Mouse (Mus musculus) lung, adult 2 months (tissue): ENCODE measurements around the gene Lmcd1. TPM values are rescaled to one million over a fixed set of nuclear protein-coding genes. Genes with fewer than 3 reads are reported as not detected.

ENCODE experiments used
- DNase-seq: peaks from one replicate; pipeline ENCODE4 v3.0.0; 2022
- H3K4me1 ChIP-seq: fragments of 200-500 bp; 2 replicates; pipeline ENCODE4 v1.6.1; 2011; ENCODE audit warnings: low read length; ENCODE audit not compliant: control insufficient read depth, insufficient read depth
- H3K4me3 ChIP-seq: fragments of 200-500 bp; replicated peaks from 2 replicates; pipeline ENCODE3; 2011; ENCODE audit warnings: low read depth, mild to moderate bottlenecking, control low read depth, low read length; ENCODE audit errors: extremely low read depth
- CTCF ChIP-seq: fragments of 200-500 bp; IDR thresholded peaks from 2 replicates; pipeline ENCODE4 v1.5.1; 2011; ENCODE audit warnings: mild to moderate bottlenecking, low read length, control low read depth; ENCODE audit not compliant: insufficient read depth
- POLR2A ChIP-seq: fragments of 200-500 bp; IDR thresholded peaks from 2 replicates; pipeline ENCODE4 v1.6.1; 2011; ENCODE audit warnings: low read depth, mild to moderate bottlenecking, control low read depth, low read length, borderline replicate concordance; ENCODE audit errors: extremely low read depth
- WGBS: fragments of 180-500 bp; shearing (Covaris S2); methylation state at CpG from one replicate; pipeline ENCODE4 v1.1.7; 2018; 5-methylcytosine and 5-hydroxymethylcytosine counted together
- polyA plus RNA-seq: library from polyadenylated mRNA; depleted of rRNA; stranded (reverse); fragments of >200 nt; gene quantifications from 2 replicates; pipeline ENCODE4 v1.2.3, GENCODE M21; 2012

Gene Lmcd1
- polyA plus RNA-seq, 1 experiment = 13.6 TPM

DNA sequence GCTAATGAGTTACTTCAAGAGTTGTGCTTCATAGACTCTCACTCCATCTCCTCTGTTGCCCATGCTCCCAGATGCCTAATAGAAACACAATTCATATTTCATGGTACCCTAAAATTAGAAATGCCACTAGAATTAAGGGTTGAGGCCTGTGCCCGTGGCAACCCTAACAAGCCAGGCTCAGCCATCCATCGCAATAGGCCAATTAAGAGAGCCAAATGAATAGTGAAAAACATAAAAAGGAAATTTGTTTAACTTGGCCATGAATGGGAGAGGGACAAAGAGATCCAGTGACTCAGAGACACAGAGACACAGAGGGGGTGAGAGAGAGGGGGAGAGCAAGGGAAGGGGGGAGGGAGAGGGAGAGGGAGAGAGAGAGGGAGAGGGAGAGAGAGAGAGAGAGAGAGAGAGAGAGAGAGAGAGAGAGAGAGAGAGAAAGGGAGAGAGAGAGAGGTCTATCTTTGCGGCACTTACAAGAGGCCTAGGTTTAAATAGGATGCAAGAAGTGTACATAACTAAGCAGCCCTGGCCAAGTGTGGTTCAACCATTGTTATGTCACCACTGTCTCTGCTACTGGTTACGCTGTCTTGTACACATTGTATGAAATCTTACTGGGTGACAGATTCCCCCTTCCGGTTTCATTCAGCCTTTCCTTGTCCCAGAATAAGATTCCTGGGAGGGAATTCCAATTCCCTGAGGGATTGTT lies 57.1 kb downstream of the Lmcd1 start:
- H3K4me1 ChIP-seq = no peaks in the 10 kb centered on the region; the same call in 1 of the 2 replicates
- TF ChIP-seq CTCF = no peak
- no peak for TF ChIP-seq POLR2A
- H3K4me3 ChIP-seq = no peak overlapping the region
- 82% methylated on average over 5 of the region's 5 CpGs for WGBS
- DNase-seq = no peak

DNA sequence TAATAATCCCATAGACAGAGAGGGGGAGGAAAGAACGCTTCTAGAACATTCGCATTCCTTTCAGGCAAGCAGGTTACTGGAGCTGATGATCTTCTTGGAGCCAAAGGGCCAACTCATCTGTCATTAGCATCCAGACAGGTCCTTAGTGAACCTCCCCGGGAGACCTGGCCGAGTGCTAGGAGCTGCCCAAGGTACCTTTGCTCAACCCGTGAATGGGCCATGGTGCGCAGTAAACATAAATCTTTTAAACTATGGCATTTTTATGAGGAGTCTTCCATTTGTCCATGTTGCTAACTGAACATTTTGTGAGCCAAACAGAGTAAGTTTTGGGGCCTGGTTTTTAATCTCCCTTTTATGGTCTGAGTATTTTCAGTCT lies 57.7 kb downstream of the Lmcd1 start:
- no peak for DNase-seq
- Histone ChIP-seq H3K4me3 (no peak overlapping the region), H3K4me1 (no peaks in the 10 kb centered on the region; the same call in 1 of the 2 replicates)
- no peak for TF ChIP-seq POLR2A
- TF ChIP-seq CTCF = no peak
- WGBS = 80% methylated on average over 6 of the region's 6 CpGs

DNA sequence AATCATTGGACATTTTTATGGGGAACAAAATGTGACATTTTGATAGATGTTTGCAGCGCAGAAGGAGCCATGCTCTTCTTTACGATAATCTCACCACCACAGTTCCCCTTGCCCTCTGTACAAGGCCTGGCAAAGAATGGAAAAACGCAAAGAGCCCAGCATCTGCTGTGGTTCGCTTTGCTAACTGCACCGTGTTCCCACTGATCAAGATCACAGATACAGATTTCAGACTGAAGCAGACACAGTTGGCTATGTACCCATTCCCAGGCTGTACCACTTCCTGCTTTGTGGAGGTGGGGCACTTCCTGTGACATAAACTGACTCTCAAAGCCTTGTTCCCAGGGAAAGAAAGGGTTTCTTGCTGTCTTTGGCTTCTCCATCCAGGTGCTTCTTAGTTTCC lies 60.4 kb downstream of the Lmcd1 start:
- WGBS = 57% methylated on average over 5 of the region's 5 CpGs
- DNase-seq = no peak
- no peaks in the 10 kb centered on the region; the same call in 1 of the 2 replicates for H3K4me1 ChIP-seq
- no peak overlapping the region for H3K4me3 ChIP-seq
- TF ChIP-seq CTCF = no peak
- no peak for TF ChIP-seq POLR2A

DNA sequence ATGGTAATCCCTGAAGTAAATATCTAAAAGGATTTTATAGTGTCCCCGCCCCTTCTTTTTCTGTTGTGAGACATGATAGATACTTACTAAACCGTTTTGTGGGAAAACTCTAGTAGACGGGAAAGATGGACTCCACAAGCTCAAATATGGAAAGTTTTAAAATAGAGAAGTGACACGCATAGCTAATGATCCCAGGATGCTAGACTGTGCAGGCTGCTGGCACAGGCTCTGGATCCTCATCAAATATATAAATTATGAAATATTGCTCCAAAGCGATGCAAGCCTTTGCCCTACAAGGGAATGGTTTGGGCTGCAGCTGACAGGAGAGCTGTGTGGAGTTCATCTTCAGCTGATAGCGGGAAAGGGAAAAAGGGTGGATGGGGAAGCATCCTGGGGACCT lies 64.1 kb downstream of the Lmcd1 start:
- Histone ChIP-seq H3K4me3 (no peak overlapping the region), H3K4me1 (no peaks in the 10 kb centered on the region; the same call in 1 of the 2 replicates)
- 76% methylated on average over 6 of the region's 6 CpGs for WGBS
- DNase-seq = no peak
- TF ChIP-seq CTCF (no peak), POLR2A (no peak)

DNA sequence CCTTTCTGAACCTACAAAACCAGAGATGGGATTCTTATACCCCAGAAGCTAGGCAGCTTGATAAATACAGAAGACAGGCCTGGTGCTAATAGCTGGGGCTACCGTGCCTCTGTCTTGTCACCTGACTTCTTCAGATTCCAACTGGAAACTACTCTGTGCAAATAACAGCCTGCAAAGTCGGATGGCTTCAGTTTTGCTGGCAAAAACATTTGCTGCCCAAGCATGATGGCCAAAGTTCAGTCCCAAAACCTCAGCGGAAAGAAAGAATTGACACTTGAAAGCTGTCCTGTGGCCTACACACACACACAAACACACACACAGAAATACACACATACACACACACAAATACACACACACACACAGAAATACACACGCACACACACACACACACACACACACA lies 65.5 kb downstream of the Lmcd1 start:
- Histone ChIP-seq H3K4me1 (no peaks in the 10 kb centered on the region; the same call in 1 of the 2 replicates), H3K4me3 (no peak overlapping the region)
- DNase-seq = no peak
- no peak for TF ChIP-seq CTCF
- TF ChIP-seq POLR2A = no peak
- 77% methylated on average over 4 of the region's 4 CpGs for WGBS

DNA sequence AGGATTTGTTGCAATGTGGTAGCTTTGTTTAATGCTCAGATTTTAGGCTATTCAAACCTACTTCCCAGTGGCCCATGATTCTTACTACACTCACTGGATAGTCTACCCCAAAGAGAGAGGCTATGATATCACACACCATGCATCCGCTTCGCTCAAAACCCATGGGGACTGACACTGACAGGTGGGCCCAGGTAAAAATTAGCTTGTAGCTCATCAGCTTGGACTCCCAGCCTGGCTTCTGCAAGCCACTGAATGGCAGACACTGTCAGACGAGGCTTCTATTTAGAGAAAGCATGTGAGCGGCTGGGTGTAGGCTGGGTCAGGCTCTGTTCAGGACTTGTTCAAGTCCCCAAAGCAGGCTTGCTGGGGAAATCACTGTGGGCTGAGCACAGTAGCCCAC lies 76.9 kb downstream of the Lmcd1 start:
- H3K4me3 ChIP-seq = no peak overlapping the region
- no peaks in the 10 kb centered on the region for H3K4me1 ChIP-seq
- 94% methylated on average over 4 of the region's 4 CpGs for WGBS
- TF ChIP-seq CTCF (no peak), POLR2A (no peak)
- no peak for DNase-seq

DNA sequence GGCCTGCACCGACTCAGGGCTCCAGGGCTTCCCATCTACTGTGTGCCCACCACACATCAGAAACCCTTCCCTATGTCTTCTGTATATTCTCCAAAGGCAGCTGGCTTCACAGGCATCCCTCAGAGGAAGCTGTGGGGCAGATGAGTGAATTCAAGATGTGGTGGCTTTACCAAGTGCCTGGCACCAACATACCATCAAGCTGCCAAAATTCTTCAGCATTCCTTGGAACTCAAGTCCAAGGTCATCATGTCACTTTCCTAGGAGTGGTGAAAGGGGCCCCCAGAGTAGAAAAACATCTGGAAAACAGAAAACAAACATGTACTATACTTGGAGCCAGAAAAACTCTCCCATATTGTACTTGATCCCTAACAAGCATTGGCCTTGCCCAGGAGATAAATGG lies 85.8 kb downstream of the Lmcd1 start:
- 76% methylated on average over 1 of the region's 1 CpGs for WGBS
- TF ChIP-seq POLR2A (no peak), CTCF (no peak)
- H3K4me3 ChIP-seq = no peak overlapping the region
- DNase-seq = no peak
- 0 out of 2 replicates have a peak, but pooled peaks cover 2% of the 10 kb centered on the region for H3K4me1 ChIP-seq

DNA sequence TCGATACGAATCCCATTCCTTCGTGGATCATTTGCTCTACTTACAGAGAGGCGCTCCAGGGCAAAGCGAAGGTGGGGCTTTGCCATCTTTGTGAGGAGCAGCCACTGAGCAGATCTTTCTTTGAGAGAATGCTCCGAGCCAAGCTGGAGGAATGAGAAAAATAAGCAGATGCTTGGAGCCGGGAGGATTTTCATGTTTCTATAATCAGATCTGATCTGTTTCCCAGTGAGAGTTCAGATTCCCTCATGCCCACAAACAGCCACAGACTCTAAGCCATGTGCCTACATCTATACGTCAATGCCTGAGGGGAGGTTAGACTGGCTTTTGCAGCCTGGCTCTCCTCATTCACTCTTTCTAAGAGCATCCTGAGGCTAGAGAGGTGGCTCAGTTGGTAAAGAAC lies 87.1 kb downstream of the Lmcd1 start:
- 83% methylated on average over 8 of the region's 8 CpGs for WGBS
- DNase-seq = no peak
- Histone ChIP-seq H3K4me1 (0 out of 2 replicates have a peak, but pooled peaks cover 2% of the 10 kb centered on the region), H3K4me3 (no peak overlapping the region)
- TF ChIP-seq POLR2A = no peak
- TF ChIP-seq CTCF = no peak

DNA sequence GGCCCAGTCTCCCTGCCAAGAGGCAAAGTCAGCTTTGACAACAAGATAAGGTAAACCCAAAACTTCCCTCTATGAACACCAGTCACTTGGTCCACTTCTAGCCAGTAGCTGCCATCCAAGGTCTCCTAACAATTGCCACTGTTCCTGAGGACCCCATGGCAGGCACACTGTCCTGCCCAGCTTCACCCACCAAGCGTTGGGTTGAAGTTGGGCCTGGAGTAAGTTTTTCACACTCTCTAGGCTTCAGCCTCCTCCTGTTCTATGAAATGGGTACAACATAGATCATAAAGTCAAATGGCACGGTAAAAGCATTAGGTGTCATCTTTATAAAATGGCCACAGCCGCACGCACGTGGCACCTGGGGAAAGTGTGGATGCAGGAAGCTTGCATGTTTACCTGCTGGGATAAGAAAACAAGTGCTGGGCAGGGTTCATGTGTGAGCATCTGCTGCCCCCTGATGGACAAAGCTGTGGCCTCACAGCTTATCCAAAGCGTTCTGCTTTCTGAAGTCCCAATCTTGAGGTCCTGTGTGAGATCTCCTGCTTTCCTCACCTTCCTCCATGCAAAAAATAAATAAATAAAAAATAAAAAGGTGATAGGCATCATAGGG lies 88.9 kb downstream of the Lmcd1 start:
- Histone ChIP-seq H3K4me1 (0 out of 2 replicates have a peak, but pooled peaks cover 2% of the 10 kb centered on the region), H3K4me3 (no peak overlapping the region)
- peak; percentile 95 for TF ChIP-seq CTCF
- no peak for TF ChIP-seq POLR2A
- 28% methylated on average over 6 of the region's 6 CpGs for WGBS
- DNase-seq = peak; percentile 61

DNA sequence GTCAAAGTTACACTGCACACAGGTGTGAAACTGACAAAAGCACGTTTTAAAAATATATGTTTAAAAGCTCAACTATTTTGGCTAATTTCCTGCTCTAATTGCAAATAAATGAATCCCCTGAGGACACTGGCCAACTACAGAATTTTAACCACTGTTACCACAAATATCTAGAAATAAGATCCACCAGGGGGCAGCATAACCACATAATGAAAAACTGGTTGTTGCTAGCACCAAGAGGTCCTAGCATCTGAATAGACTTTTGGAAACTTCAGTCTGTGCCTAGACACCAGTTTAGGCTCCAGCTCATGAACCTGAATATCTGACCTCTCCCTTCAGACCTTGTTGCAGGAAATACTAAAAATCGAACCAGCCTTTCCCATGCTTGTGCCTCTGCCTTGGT lies 91.0 kb downstream of the Lmcd1 start:
- 0 out of 2 replicates have a peak, but pooled peaks cover 2% of the 10 kb centered on the region for H3K4me1 ChIP-seq
- no peak for TF ChIP-seq POLR2A
- no peak for TF ChIP-seq CTCF
- 39% methylated on average over 2 of the region's 2 CpGs for WGBS
- no peak for DNase-seq
- no peak overlapping the region for H3K4me3 ChIP-seq

DNA sequence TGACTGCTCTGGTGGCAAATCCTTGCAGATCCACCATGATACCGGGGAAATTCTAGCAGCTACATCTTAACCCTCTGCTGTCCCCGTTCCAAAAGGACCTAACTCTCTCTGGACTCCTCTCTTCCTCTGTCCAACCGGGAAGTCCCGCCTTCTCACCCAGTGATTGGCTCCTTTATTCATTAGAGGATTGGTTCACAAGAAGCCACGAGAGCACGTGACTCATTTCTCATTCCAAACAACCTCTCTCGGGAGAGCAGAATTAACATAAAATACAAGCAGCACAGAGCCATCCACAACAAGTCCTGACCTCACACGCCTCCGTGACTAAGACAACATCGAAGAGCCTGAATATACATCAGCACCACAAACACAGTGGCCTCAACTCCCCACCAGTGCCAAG lies 91.7 kb downstream of the Lmcd1 start:
- Histone ChIP-seq H3K4me3 (no peak overlapping the region), H3K4me1 (0 out of 2 replicates have a peak, but pooled peaks cover 2% of the 10 kb centered on the region)
- TF ChIP-seq POLR2A (no peak), CTCF (no peak)
- DNase-seq = no peak
- WGBS = 82% methylated on average over 10 of the region's 10 CpGs
